Mouse (Mus musculus) thymus, postnatal 0 days (tissue): ENCODE data around the gene Inafm2. TPM values are rescaled to one million over a fixed set of nuclear protein-coding genes. Genes with fewer than 3 reads are reported as not detected.

ENCODE experiments used
- DNase-seq: peaks from one replicate; pipeline ENCODE4 v3.0.0-alpha.2; 2015; ENCODE audit warnings: low spot score
- polyA plus RNA-seq: library from polyadenylated mRNA; unstranded; fragments of >200 nt; fragmentation: Nextera tagmentation; extraction: Ambion mirVana; gene quantifications from 2 replicates; pipeline ENCODE4 v1.2.1, GENCODE M21; 2015

The Inafm2 gene
- polyA plus RNA-seq, 1 experiment from 2014 or later: 26.4 TPM

DNA sequence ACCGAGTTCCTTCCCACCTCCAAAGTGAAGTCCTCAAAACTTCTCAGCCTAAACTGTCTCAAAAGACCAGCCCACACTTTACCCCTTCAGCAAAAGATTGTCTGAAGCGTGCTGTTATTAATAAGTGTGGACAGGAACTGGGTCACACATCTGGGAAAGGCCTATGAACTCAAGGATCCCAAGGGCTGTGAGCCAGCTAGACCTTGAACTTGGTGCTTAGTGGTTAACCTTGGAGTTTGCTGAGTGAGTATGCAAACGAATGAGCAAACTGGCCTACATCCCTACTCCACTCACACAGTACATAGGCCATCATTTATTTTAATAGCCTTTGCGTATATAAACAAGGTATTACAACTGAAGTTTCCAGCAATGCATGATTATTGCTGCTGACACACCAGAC is 20.0 kb upstream of the Inafm2 start:
- no peak for DNase-seq

GRCm38 (mm10) chr2:118726873-118727272 is 18.7 kb upstream of the Inafm2 start:
- DNase-seq: no peak

DNA sequence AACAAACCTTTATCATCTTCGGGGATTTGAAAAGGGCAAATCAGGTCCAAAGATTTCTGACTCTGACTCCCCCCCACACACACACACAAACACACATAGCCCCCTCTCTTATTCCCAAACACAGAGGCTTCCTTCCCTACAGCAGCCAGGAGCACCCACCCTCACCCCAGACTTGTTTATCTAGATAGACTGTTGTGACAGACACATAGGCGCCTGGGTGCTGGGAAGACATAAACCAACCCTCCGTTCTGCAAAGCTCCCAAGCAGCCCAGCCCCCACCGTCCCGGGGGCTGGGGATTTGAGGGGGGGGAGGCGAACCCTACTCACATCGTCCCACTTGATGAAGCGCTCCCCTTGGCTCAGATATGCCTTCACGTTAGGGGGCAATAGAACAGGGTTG is 17.6 kb upstream of the Inafm2 start:
- no peak for DNase-seq

DNA sequence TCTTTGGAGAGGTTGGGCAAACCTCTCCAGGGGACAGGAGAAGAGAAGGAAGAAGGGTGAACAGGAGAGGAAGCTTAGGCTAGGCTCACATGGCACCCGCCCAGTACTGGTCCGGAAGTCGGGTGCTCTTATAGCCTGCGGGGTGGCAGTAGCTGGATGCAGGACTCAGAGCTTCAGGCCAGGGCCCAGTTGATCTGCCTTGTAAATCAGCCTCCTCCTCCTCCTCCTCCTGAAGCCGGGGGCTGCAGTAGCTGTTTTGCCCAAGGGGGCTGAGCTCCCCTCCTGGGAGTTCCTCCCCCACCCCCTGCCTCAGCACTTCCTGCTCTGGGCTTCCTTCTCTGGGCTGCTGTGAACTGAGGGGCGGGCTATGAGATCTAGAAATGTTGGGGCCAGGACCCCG is 17.2 kb upstream of the Inafm2 start, which contains the start of gene Plcb2:
Gene Plcb2, minus strand, starts transcription at position 102 of the 400 bp plus-strand sequence.
- peak; percentile 67 for DNase-seq

DNA sequence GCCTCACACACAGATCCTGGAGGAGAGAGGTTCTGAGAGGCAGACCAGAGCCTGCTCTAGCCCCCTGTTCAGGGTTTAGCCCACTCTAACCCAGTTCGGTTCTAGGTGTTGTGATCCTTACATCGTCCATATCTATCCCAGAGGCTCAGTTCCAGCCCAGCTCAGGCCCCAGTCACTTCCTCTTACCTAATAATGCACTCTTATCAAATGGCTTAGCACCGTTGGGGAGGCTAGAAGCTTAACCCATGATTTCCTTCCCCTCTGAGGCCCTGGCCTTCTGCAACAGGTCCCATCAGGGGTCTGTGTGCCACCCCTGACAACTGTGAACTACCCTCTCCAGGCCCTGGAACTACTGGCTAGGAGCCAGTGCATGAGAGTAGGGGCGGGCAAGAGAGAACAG is 16.4 kb upstream of the Inafm2 start:
- no peak for DNase-seq

DNA sequence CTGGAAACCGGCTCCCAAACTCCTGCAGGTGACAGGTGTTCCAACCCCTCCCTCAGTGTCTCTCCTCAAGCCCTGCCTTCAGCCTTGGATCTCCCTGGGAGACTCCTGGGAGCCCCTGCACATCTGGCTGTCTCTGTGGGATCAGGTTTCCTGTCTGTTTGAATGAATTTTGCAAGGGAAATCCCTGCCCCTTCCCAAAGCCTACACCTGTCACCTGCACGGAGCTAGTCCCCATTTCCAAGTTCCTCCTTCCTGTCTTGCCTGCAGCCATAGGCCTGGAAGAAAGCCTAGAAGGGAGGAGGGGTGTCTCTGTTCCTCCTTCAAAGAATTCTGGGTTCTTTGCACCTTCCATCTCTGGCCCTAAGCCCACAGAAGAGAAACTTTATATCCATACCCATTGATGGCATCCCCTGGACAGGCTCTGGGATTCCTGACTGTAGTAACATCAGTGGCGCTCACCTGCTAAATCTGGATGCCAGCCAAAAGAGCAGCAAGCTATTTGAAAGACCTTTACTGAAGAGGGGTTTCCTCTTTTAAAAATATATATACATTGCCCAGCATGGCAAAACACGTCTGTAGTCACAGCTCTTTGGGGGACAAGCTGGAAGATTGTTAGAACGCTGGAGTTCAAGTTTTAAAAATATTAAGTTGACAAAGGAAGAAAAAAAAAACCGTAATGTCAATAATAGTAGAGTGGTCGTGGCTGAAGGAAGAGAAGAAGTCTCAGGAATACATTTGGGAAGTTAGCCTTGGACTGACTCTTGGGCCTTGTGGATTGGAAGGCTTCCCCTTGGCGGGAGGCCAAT is 15.5 kb upstream of the Inafm2 start:
- no peak for DNase-seq

- peak; percentile 75 for DNase-seq
Measured at GRCm38 (mm10) chr2:118730622-118730915, 15.0 kb upstream of the Inafm2 start.

DNA sequence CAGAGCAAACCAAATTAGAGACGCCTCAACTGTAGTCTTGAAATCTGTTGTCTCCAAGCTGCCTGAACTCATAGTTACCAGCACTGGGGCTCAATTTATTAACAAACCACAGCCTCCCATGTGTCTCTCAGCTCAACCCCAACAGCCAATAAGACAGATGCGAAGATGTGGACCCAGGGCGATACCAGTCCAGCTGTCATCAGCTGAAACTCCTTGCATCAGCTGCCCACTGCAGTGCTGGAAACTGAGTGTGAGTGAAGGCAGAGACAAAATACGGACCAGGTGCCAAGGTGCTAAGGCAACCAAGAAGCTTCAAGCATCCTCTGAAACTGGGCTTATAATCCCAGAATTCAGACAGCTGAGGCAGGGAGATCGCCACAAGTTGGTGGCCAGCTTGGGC is 13.6 kb upstream of the Inafm2 start:
- DNase-seq: no peak

DNA sequence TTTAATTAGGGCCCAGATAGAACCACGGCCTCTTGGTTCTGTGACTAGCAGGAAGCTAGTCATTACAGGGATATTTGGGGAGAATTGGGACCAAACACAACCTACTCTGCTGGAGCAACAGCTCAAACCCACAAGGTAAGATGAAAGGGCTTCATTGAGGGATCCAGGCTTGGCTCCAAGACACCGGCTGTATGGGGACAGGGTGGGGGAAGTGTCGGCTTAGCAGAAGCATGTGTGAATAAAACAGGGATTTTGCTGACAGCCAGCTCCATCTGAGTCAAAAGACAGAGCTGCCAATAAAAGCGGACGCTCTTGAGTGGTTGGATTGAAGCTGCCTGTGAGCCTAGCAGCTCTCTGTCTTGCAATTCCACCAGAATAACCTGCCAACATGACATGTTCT is 12.2 kb upstream of the Inafm2 start:
- DNase-seq: no peak

DNA sequence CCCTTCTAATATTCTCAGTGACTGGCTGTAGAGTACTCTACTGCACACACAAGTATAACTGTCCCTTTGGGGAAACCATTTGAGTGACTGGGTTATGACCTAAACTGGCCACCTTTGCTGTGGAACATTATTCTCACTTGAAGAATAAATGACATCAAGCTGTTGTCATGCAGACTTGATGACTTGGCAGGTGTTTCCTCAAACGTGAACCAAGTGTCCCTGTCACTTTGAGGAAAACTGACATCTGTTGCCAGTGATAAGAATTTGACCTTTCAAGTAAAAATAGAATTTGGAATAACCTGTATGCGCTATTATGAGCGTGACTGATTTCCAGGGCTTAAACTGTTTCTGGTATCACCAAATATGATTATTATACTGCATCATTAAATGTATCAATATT is 5.2 kb upstream of the Inafm2 start:
- DNase-seq: no peak

- DNase-seq: no peak
Measured at GRCm38 (mm10) chr2:118741183-118741582, 4.4 kb upstream of the Inafm2 start.

GRCm38 (mm10) chr2:118743261-118743943 is 2.2 kb upstream of the Inafm2 start:
- peak; percentile 72 for DNase-seq

- no peak for DNase-seq
Measured at GRCm38 (mm10) chr2:118744621-118745020, 937 bp upstream of the Inafm2 start.

DNA sequence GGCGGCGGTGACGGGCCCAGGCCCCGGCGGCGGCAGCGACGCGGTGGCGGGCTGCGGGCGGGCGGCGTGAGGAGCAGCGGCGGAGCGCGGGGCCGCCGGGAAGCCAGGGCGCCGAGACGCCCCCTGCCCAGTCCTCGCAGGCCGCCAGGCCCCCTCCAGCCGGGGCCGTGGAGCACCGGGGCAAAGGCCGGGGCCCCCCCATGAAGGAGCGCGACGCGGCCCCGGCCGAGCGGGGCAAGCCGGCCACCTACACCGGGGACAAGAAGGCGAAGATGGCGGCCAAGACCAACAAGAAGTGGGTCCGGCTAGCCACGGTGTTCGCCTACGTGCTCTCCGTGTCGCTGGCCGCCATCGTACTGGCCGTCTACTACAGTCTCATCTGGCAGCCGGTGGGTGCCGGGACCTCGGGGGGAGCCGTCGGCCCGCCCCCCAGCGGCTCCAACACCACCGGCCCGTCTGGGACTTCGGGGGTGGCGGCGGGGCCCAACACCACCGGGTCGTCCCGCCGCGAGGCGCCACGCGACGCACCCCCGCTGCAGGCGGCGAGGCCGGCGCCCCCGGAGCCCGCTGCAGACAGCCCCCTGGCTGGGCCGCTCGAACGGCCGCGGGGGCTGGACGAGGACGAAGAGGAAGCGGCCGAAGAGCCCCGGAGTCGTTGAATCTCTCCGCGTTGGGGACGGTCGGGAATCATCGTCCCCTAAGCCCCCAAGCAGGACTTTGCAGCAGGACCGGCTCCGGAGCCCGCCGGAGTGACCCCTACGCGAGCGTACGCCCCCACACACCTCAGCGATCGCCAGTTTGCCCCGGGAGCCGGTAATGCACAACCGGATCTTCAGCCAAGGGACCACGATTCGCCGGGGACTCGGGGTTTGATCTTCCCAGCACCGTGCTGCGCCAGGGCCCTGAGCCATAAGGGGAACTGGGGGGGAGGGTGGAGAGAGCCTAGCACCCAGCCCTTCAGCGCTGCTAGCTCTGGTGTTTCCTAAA is 650 bp downstream of the Inafm2 start:
- no peak for DNase-seq

GRCm38 (mm10) chr2:118747301-118747960 is 1.9 kb downstream of the Inafm2 start:
- DNase-seq: peak; percentile 59

GRCm38 (mm10) chr2:118749341-118749884 is 3.9 kb downstream of the Inafm2 start:
- DNase-seq: no peak

GRCm38 (mm10) chr2:118750476-118750875 is 4.9 kb downstream of the Inafm2 start:
- DNase-seq: no peak

DNA sequence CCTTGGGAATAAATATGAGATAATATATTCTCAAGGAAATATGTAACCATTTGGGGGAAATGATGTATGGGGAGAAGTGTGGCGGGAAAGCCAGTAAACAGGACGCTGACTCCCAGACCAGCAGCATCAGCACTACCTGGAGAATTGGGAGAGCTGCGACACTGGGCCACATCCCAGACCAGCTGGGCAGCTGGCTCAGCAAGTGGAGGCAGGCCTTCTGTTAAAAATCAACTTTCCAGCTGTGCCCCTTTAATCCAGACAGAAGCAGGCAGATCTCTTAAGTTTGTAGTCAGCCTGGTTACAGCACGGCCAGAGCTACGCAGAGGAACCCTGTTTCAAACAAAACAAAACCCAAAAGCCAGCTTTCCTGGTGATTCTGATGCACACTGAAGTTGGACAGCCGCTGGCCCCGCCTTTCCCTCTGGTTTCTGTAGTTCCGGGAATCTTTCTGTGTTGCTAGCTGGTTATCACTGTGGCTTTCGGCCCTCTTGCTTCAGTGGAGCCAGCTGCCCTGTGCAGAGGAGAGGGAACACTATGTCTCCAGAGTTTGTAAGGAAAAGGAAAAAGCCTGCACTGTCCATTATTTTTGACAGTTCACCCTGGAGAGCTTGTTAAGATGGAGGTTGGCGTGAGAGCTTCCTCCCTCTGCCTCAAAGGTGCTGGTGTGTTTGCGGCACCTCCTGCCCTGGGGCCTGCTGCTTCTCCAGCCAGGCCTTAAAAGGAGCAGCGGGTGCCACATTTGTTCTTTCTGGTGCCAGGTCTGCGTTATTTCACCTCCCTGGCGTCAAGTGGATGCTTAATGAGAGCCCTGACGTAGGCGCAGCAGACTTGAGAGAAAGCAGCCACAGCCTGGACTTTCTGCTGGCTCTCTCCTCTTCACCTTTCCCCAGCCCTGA is 6.6 kb downstream of the Inafm2 start:
- DNase-seq: no peak

- no peak for DNase-seq
Measured at GRCm38 (mm10) chr2:118752792-118753108, 7.2 kb downstream of the Inafm2 start.

GRCm38 (mm10) chr2:118754143-118754542 is 8.6 kb downstream of the Inafm2 start:
- DNase-seq: no peak
